Mouse (Mus musculus) activated CD4-positive, CD25-positive, alpha-beta regulatory T cell (primary cell): ENCODE data around the gene Btbd35f5. TPM values are rescaled to one million over a fixed set of nuclear protein-coding genes. Genes with fewer than 3 reads are reported as not detected.

ENCODE experiments used
- polyA plus RNA-seq, 2 experiments: library from polyadenylated mRNA; unstranded; fragments of 100-300 nt; shearing (Covaris generic); gene quantifications; one replicate each; pipeline ENCODE4 v1.2.1; 2017

Gene Btbd35f5
- polyA plus RNA-seq: under 1 TPM in 1 of 2 experiments, not detected in 1; 0.11 TPM

GRCm38 (mm10) chrX:32973597-32973996, at the start of gene Btbd35f5:
Gene Btbd35f5 (plus strand): TSS chrX:32973897.

DNA sequence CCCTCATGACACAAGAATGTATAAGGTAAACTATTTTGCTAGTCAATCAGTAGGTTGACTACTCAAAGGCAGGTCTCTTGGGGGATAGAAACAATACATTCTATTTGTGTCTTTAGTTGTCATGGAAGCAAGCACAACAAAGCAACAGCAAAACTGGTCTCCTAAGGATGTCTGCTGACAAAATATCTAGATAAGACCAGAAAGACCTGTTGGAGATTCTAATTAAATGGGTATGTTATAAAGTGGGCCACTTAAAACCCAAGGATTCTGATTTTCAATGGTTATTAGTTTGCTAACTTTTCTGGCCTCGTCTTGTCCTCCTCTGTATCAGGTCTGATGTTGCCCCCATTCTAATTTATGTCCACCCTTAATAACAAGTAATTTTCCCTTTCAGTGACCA, 32.2 kb upstream of the Btbd35f5 start, which contains the start of gene Gm21789:
Gm21789 (plus strand) TSS at position 301 of the 400 bp plus-strand sequence.

Other genes starting within 250 kb of the Btbd35f5 start
- not detected for gene Btbd35f21, start 247.8 kb upstream of the Btbd35f5 start, polyA plus RNA-seq
- not detected for gene Btbd35f30, start 79.3 kb upstream of the Btbd35f5 start, polyA plus RNA-seq
- gene Gm21789, start 32.1 kb upstream of the Btbd35f5 start, polyA plus RNA-seq: under 1 TPM in 1 of 2 experiments, not detected in 1; 0.87 TPM